Mouse (Mus musculus) limb, embryonic 13.5 days (tissue): ENCODE data around the gene Tab3. TPM values are rescaled to one million over a fixed set of nuclear protein-coding genes. Genes with fewer than 3 reads are reported as not detected.

ENCODE experiments used
- ATAC-seq: fragments of 200-750 bp; cut with Nextera tagmentation; 2 replicates; pipeline ENCODE4 v1.8.0; 2017; ENCODE audit warnings: low read depth, moderate number of reproducible peaks, moderate TSS enrichment; ENCODE audit not compliant: low FRiP score
- H3K27ac ChIP-seq: fragments of 300-500 bp; sonication (generic); 2 replicates; pipeline ENCODE4 v1.5.1; 2015; ENCODE audit warnings: inconsistent platforms, mild to moderate bottlenecking, moderate library complexity
- H3K27me3 ChIP-seq: fragments of 300-500 bp; sonication (generic); 2 replicates; pipeline ENCODE4 v1.6.1; 2015; ENCODE audit warnings: mild to moderate bottlenecking, inconsistent platforms
- H3K36me3 ChIP-seq: fragments of 300-500 bp; sonication (generic); 2 replicates; pipeline ENCODE4 v1.6.1; 2015; ENCODE audit warnings: inconsistent platforms, mild to moderate bottlenecking, moderate library complexity
- H3K4me1 ChIP-seq: fragments of 300-500 bp; sonication (generic); 2 replicates; pipeline ENCODE4 v1.6.1; 2015; ENCODE audit warnings: inconsistent platforms
- H3K4me2 ChIP-seq: fragments of 300-500 bp; sonication (generic); replicated peaks from 2 replicates; pipeline ENCODE4 v1.6.1; 2015; ENCODE audit warnings: inconsistent platforms, mild to moderate bottlenecking, moderate library complexity
- H3K4me3 ChIP-seq: fragments of 300-500 bp; sonication (generic); 2 replicates; pipeline ENCODE4 v1.5.1; 2015; ENCODE audit warnings: moderate library complexity, mild to moderate bottlenecking, inconsistent platforms
- H3K9ac ChIP-seq: fragments of 300-500 bp; sonication (generic); 2 replicates; pipeline ENCODE4 v1.6.1; 2015; ENCODE audit warnings: mild to moderate bottlenecking, inconsistent platforms
- H3K9me3 ChIP-seq: fragments of 300-500 bp; sonication (generic); 2 replicates; pipeline ENCODE4 v1.6.1; 2016; ENCODE audit warnings: inconsistent platforms
- WGBS: fragments of 180-500 bp; shearing (Covaris S2); methylation state at CpG from one replicate; pipeline ENCODE4 v1.1.7; 2015; 5-methylcytosine and 5-hydroxymethylcytosine counted together
- microRNA-seq: library from miRNA; unstranded; fragments of <30 nt; microRNA quantifications from one replicate; pipeline ENCODE4, GENCODE M21; 2016
- polyA plus RNA-seq: library from polyadenylated mRNA; unstranded; fragments of >200 nt; fragmentation: Nextera tagmentation; extraction: Ambion mirVana; gene quantifications from 2 replicates; pipeline ENCODE4 v1.2.1, GENCODE M21; 2015

The Tab3 gene
- polyA plus RNA-seq, 1 experiment from 2014 or later = 2.9 TPM

- no peak overlapping the region for H3K4me3 ChIP-seq
- no peak for ATAC-seq
- H3K9ac ChIP-seq = no peak overlapping the region
- H3K4me1 ChIP-seq = no peaks in the 10 kb centered on the region
- H3K4me2 ChIP-seq = no peak overlapping the region
- no peaks in the 10 kb centered on the region for H3K9me3 ChIP-seq
- H3K36me3 ChIP-seq = no peaks in the 10 kb centered on the region
- no peaks in the 10 kb centered on the region for H3K27me3 ChIP-seq
- no peak overlapping the region for H3K27ac ChIP-seq
- 15% methylated on average over 7 of the region's 7 CpGs for WGBS
Observed at GRCm38 (mm10) chrX:85676808-85677207, 103.0 kb downstream of the Tab3 start.

GRCm38 (mm10) chrX:85682125-85682524 lies 108.3 kb downstream of the Tab3 start:
- ATAC-seq = no peak
- H3K4me1 ChIP-seq = no peaks in the 10 kb centered on the region
- H3K4me2 ChIP-seq = no peak overlapping the region
- H3K4me3 ChIP-seq = no peak overlapping the region
- 51% methylated on average over 1 of the region's 1 CpGs for WGBS
- H3K9me3 ChIP-seq = no peaks in the 10 kb centered on the region
- no peak overlapping the region for H3K27ac ChIP-seq
- H3K27me3 ChIP-seq = no peaks in the 10 kb centered on the region
- no peak overlapping the region for H3K9ac ChIP-seq
- no peaks in the 10 kb centered on the region for H3K36me3 ChIP-seq

- ATAC-seq = no peak
- no peak overlapping the region for H3K4me2 ChIP-seq
- no peak overlapping the region for H3K4me3 ChIP-seq
- no peaks in the 10 kb centered on the region for H3K9me3 ChIP-seq
- no peaks in the 10 kb centered on the region for H3K27me3 ChIP-seq
- 52% methylated on average over 2 of the region's 2 CpGs for WGBS
- H3K27ac ChIP-seq = no peak overlapping the region
- H3K4me1 ChIP-seq = no peaks in the 10 kb centered on the region
- no peaks in the 10 kb centered on the region for H3K36me3 ChIP-seq
- no peak overlapping the region for H3K9ac ChIP-seq
Observed at GRCm38 (mm10) chrX:85683723-85684122, 109.9 kb downstream of the Tab3 start.

Small RNAs within 50 kb of the gene (microRNA-seq; reads per million reads assigned to microRNA genes)
- not detected for gene Gm44378

Other genes starting within 250 kb of the Tab3 start
- 5.3 TPM in 2 replicates for gene Gk, start 202.8 kb downstream of the Tab3 start, polyA plus RNA-seq